Mouse (Mus musculus) kidney, adult 18-20 months (tissue): ENCODE data around the gene Hint3.

Source experiments
- DNase-seq: peaks from one replicate; pipeline ENCODE4 v3.0.0; 2021

Hint3 gene

DNA sequence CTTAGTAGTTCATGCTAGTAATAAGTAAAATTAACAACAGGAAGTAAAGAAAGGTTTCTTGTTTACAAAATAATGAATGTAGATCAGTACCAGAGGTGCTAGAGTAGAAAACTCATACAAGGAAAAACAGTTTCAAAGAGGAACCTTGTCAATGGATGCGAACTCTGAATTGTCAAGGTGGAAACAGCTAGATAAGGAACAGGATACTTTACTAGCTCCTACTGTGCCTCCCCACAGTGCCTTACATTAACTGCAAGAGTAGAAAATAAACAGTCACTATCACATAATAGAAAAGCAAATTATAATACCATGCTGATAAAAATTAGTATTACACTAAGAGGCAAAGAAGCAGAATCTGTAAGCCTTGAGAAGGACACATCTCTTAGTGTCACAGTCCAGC lies 43.7 kb downstream of the Hint3 start:
- DNase-seq, result no peak

- DNase-seq, result no peak
Measured at GRCm38 (mm10) chr10:30577670-30578280, 51.7 kb downstream of the Hint3 start.

DNA sequence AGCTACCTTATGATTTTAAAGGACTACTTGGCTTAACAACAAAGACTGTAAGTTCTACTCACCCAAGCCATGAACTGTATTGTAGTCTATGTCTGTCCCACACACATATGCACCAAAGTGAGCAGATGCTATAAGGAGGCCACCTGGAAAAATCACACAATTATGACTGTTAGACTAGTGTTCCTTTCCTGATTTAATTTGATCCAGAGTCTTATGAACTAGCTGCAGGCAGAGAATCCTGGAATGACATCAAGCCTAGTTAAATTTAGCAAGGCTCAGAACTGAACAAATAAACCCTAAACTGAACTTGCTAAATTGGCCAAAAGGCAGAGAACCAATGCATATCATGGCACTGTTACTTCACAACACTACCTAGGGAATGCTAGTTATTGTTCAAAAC lies 63.1 kb downstream of the Hint3 start:
- DNase-seq, result no peak

- no peak for DNase-seq
Measured at GRCm38 (mm10) chr10:30564651-30565050, 64.8 kb downstream of the Hint3 start.
